Mouse (Mus musculus): ENCODE data around the gene Cpox. TPM values are rescaled to one million over a fixed set of nuclear protein-coding genes. Genes with fewer than 3 reads are reported as not detected.

The Cpox gene
- polyA plus RNA-seq, 1 experiment from 2014 or later = 32.0 TPM

GRCm38 (mm10) chr16:58726680-58727476, 56.8 kb downstream of the Cpox start:
- peaks cover 9% of the 10 kb centered on the region for H3K4me1 ChIP-seq (replicated peaks)
- WGBS = 75% methylated on average over 11 of the region's 11 CpGs
- no peaks in the 10 kb centered on the region for H3K9me3 ChIP-seq (replicated peaks)
- H3K9ac ChIP-seq = no peak overlapping the region
- peak overlapping the region; percentile 89 for H3K4me3 ChIP-seq
- H3K27me3 ChIP-seq = no peaks in the 10 kb centered on the region
- peak overlapping the region; percentile 71 for H3K4me2 ChIP-seq
- H3K36me3 ChIP-seq = peaks cover 21% of the 10 kb centered on the region
- no peak for ATAC-seq (replicated peaks; ENCODE audit: insufficient number of reproducible peaks, insufficient read depth, low FRiP score, low read depth)
- no peak overlapping the region for H3K27ac ChIP-seq

- Histone ChIP-seq H3K27ac (peak within 1 kb of the TSS; percentile 94), H3K9ac (peak within 1 kb of the TSS; percentile 83), H3K4me1 (replicated peaks) (peaks cover 9% of the 10 kb centered on the region), H3K4me3 (peak within 1 kb of the TSS; percentile 89), H3K36me3 (peaks cover 28% of the 10 kb centered on the region), H3K9me3 (replicated peaks) (no peaks in the 10 kb centered on the region), H3K27me3 (no peaks in the 10 kb centered on the region), H3K4me2 (peak within 1 kb of the TSS; percentile 71)
- 3% methylated on average over 34 of the region's 35 CpGs for WGBS
- peak; percentile 100 for ATAC-seq (replicated peaks; ENCODE audit: insufficient number of reproducible peaks, insufficient read depth, low FRiP score, low read depth)
Observed at GRCm38 (mm10) chr16:58727477-58728131, 57.5 kb downstream of the Cpox start, which contains the start of gene Cldnd1. Gene Cldnd1 (plus strand): TSS chr16:58727910.

GRCm38 (mm10) chr16:58728176-58728671, 58.1 kb downstream of the Cpox start:
- peak overlapping the region; percentile 89 for H3K4me3 ChIP-seq
- ATAC-seq (replicated peaks; ENCODE audit: insufficient number of reproducible peaks, insufficient read depth, low FRiP score, low read depth) = peak; percentile 85
- peak overlapping the region; percentile 94 for H3K27ac ChIP-seq
- peaks cover 34% of the 10 kb centered on the region for H3K36me3 ChIP-seq
- no peaks in the 10 kb centered on the region for H3K27me3 ChIP-seq
- peak overlapping the region; percentile 71 for H3K4me2 ChIP-seq
- peaks cover 9% of the 10 kb centered on the region for H3K4me1 ChIP-seq (replicated peaks)
- H3K9ac ChIP-seq = peak overlapping the region; percentile 83
- no peaks in the 10 kb centered on the region for H3K9me3 ChIP-seq (replicated peaks)
- WGBS = under 1% methylated on average over 26 of the region's 31 CpGs

GRCm38 (mm10) chr16:58738205-58738604, 68.1 kb downstream of the Cpox start:
- ATAC-seq (replicated peaks; ENCODE audit: insufficient number of reproducible peaks, insufficient read depth, low FRiP score, low read depth) = no peak
- no peak overlapping the region for H3K4me2 ChIP-seq
- no peak overlapping the region for H3K4me3 ChIP-seq
- peaks cover 11% of the 10 kb centered on the region for H3K36me3 ChIP-seq
- H3K4me1 ChIP-seq (replicated peaks) = no peaks in the 10 kb centered on the region
- WGBS = 71% methylated on average over 4 of the region's 4 CpGs
- no peak overlapping the region for H3K9ac ChIP-seq
- H3K27ac ChIP-seq = no peak overlapping the region
- no peaks in the 10 kb centered on the region for H3K27me3 ChIP-seq
- no peaks in the 10 kb centered on the region for H3K9me3 ChIP-seq (replicated peaks)

GRCm38 (mm10) chr16:58738800-58739199, 68.7 kb downstream of the Cpox start:
- ATAC-seq (replicated peaks; ENCODE audit: insufficient number of reproducible peaks, insufficient read depth, low FRiP score, low read depth) = no peak
- H3K4me1 ChIP-seq (replicated peaks) = no peaks in the 10 kb centered on the region
- H3K9me3 ChIP-seq (replicated peaks) = no peaks in the 10 kb centered on the region
- H3K4me2 ChIP-seq = no peak overlapping the region
- no peak overlapping the region for H3K4me3 ChIP-seq
- no peak overlapping the region for H3K9ac ChIP-seq
- H3K27me3 ChIP-seq = no peaks in the 10 kb centered on the region
- 82% methylated on average over 1 of the region's 1 CpGs for WGBS
- H3K36me3 ChIP-seq = peaks cover 5% of the 10 kb centered on the region
- H3K27ac ChIP-seq = no peak overlapping the region

- no peak overlapping the region for H3K27ac ChIP-seq
- no peaks in the 10 kb centered on the region for H3K27me3 ChIP-seq
- no peaks in the 10 kb centered on the region for H3K36me3 ChIP-seq
- H3K9ac ChIP-seq = no peak overlapping the region
- no peak for ATAC-seq (replicated peaks; ENCODE audit: insufficient number of reproducible peaks, insufficient read depth, low FRiP score, low read depth)
- 92% methylated on average over 5 of the region's 5 CpGs for WGBS
- H3K4me1 ChIP-seq (replicated peaks) = no peaks in the 10 kb centered on the region
- H3K9me3 ChIP-seq (replicated peaks) = no peaks in the 10 kb centered on the region
- H3K4me3 ChIP-seq = no peak overlapping the region
- H3K4me2 ChIP-seq = no peak overlapping the region
Observed at GRCm38 (mm10) chr16:58740751-58741150, 70.7 kb downstream of the Cpox start.

GRCm38 (mm10) chr16:58746715-58747114, 76.6 kb downstream of the Cpox start:
- H3K27ac ChIP-seq = peak overlapping the region; percentile 17
- no peak; the same call in 1 of the 2 replicates for ATAC-seq (replicated peaks; ENCODE audit: insufficient number of reproducible peaks, insufficient read depth, low FRiP score, low read depth)
- 24% methylated on average over 4 of the region's 4 CpGs for WGBS

GRCm38 (mm10) chr16:58751314-58751713, 81.2 kb downstream of the Cpox start:
- WGBS = 18% methylated on average over 1 of the region's 1 CpGs
- Histone ChIP-seq H3K4me1 (replicated peaks) (0 out of 2 replicates have a peak, but pooled peaks cover 2% of the 10 kb centered on the region), H3K27ac (no peak overlapping the region), H3K4me2 (no peak overlapping the region), H3K9ac (no peak overlapping the region), H3K9me3 (replicated peaks) (no peaks in the 10 kb centered on the region), H3K27me3 (no peaks in the 10 kb centered on the region), H3K4me3 (no peak overlapping the region), H3K36me3 (no peaks in the 10 kb centered on the region)
- no peak for ATAC-seq (replicated peaks; ENCODE audit: insufficient number of reproducible peaks, insufficient read depth, low FRiP score, low read depth)

More at GRCm38 (mm10) chr16:58746715-58747114, 76.6 kb downstream of the Cpox start:
- Histone ChIP-seq H3K4me2 (no peak overlapping the region; the same call in 1 of the 2 replicates), H3K9me3 (replicated peaks) (no peaks in the 10 kb centered on the region), H3K4me1 (replicated peaks) (0 out of 2 replicates have a peak, but pooled peaks cover 2% of the 10 kb centered on the region), H3K27me3 (no peaks in the 10 kb centered on the region), H3K36me3 (no peaks in the 10 kb centered on the region), H3K9ac (no peak overlapping the region), H3K4me3 (no peak overlapping the region)

- Histone ChIP-seq H3K27me3 (no peaks in the 10 kb centered on the region), H3K36me3 (no peaks in the 10 kb centered on the region), H3K27ac (no peak overlapping the region), H3K4me1 (replicated peaks) (0 out of 2 replicates have a peak, but pooled peaks cover under 1% of the 10 kb centered on the region), H3K4me2 (no peak overlapping the region), H3K4me3 (no peak overlapping the region), H3K9me3 (replicated peaks) (no peaks in the 10 kb centered on the region), H3K9ac (no peak overlapping the region)
- no peak for ATAC-seq (replicated peaks; ENCODE audit: insufficient number of reproducible peaks, insufficient read depth, low FRiP score, low read depth)
Observed at GRCm38 (mm10) chr16:58756191-58756590, 86.1 kb downstream of the Cpox start.

GRCm38 (mm10) chr16:58763076-58763475, 93.0 kb downstream of the Cpox start, which contains the start of gene Olfr172:
Gene Olfr172 (minus strand): TSS chr16:58763176.
- Histone ChIP-seq H3K27ac (no peak within 1 kb of the TSS), H3K4me3 (no peak within 1 kb of the TSS), H3K4me2 (no peak within 1 kb of the TSS), H3K36me3 (no peaks in the 10 kb centered on the region), H3K27me3 (no peaks in the 10 kb centered on the region), H3K9me3 (replicated peaks) (no peaks in the 10 kb centered on the region), H3K4me1 (replicated peaks) (no peaks in the 10 kb centered on the region), H3K9ac (no peak within 1 kb of the TSS)
- ATAC-seq (replicated peaks; ENCODE audit: insufficient number of reproducible peaks, insufficient read depth, low FRiP score, low read depth) = no peak
- WGBS = 72% methylated on average over 1 of the region's 1 CpGs

Measured in heart, embryonic 15.5 days (tissue).